Mouse (Mus musculus): ENCODE results near the gene Apol9b.

DNA sequence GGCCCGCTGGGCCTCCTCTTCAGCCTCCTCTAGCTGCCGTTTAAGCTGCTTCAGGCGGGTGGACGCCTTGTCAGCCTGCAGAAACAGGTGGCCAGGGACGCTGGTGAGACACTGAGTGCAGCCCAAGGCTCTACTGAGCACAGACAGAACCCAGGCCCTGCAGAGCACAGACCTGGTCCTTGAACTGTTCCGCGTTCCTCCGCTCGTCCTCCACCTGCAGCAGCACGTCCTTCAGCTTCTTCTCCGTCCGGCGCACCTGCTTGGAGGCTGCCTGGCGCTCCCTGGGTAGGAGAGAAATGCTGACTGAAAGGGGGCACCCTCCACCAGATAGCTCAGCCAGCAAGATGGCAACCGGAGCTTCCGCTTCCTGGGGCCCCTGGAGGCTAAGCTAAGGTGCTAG lies 34.2 kb downstream of the Apol9b start:
- TF ChIP-seq POLR2A (IDR thresholded peaks at IDR 0.05; ENCODE audit: low read depth, low read length) = no peak
- TF ChIP-seq CTCF (conservative IDR thresholded peaks at IDR 0.05; ENCODE audit: insufficient read depth, insufficient read length, low read depth, low read length) = no peak
